13 mouse cellular contexts compared by ENCODE assay signal in the genomic region with DNA sequence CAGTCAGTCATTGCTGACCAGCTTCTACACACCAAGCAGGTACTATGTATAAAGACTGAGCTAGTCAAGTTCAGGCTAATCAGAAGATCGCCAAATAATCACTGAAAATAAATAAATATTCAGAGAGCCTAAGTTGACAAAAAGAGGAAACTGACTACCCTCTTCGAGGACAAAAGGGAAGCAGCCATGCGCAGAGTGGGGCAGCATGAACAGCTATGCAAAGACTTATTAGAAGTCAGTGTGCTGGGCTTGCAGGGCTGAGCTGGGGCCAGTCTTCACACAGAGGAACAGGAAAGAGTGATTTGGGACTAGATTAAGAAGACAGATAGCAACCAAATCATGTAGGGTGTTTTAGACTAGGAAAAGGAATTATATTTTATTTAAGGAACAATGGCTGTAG. TPM values are rescaled to one million over a fixed set of nuclear protein-coding genes. Genes with fewer than 3 reads are reported as not detected.
"Had no signal": no experiment of that assay in that cellular context is flagged by ENCODE, and none has a peak within 500 bp of the region (broad histone marks: within the 10 kb centered on the region; RNA-seq: fewer than 3 reads in every experiment).

No protein-coding gene starts in this region.

- ATAC-seq: intestine, postnatal 0 days; lung, postnatal 0 days had no signal

- H3K9ac ChIP-seq: liver, embryonic 15.5 days had no signal

- H3K27ac ChIP-seq: left cerebral cortex, adult 2 months; limb, embryonic 10.5 days; liver, embryonic 15.5 days; macrophage; stomach, postnatal 0 days had no signal

- H3K36me3 ChIP-seq: limb, embryonic 10.5 days; liver, embryonic 15.5 days had no signal

- H3K27me3 ChIP-seq: liver, embryonic 15.5 days had no signal

- DNase-seq: kidney, adult 8-10 months; kidney, postnatal 25 days; lung, adult 2 months; midbrain, embryonic 14.5 days; right cerebral cortex, postnatal 14 days had no signal

- H3K4me1 ChIP-seq: liver, embryonic 15.5 days had no signal

- H3K4me2 ChIP-seq: liver, embryonic 15.5 days had no signal

- H3K9me3 ChIP-seq: limb, embryonic 10.5 days; liver, embryonic 15.5 days had no signal

- H3K4me3 ChIP-seq: left cerebral cortex, adult 2 months; limb, embryonic 10.5 days; liver, embryonic 15.5 days had no signal

RNA-seq across cellular contexts. Expression of a gene that starts 45.3 kb away (rescaled TPM):
- total RNA-seq: layer of hippocampus, postnatal 25 days; left cerebral cortex, adult 2 months had no signal
